In the genomic region with DNA sequence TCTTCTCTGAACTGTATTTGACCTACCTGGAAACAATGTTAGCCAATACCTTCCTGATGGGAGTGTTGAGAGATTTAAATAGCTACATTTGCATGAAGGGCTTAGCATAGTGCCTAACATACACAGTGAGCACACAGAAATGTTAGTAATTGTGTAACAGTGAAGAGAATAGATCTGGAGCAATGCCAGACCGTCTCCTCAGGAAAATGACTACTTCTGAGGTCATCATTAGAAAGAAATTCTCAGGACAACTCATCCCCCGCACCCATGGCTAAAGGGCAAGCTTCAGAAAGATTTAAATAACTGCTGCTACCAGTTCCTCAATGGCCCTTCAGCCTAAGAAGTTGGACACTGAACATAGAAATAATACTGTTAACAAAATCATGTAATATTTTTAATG, we compare ENCODE assay signal across 13 mouse cellular contexts.
"Had no signal": no experiment of that assay in that cellular context is flagged by ENCODE, and none has a peak within 500 bp of the region (broad histone marks: within the 10 kb centered on the region; RNA-seq: fewer than 3 reads in every experiment).

No protein-coding gene starts in this region.

- H3K9ac ChIP-seq: limb, embryonic 12.5 days; liver, embryonic 14.5 days; neural tube, embryonic 12.5 days had no signal

- DNase-seq: liver; lung, adult 18-20 months; lung, postnatal 4 days; midbrain, embryonic 14.5 days; thymus, adult 18-20 months; thymus, postnatal 14 days had no signal

- ATAC-seq: lung, postnatal 0 days had no signal

- H3K4me2 ChIP-seq: limb, embryonic 12.5 days; neural tube, embryonic 12.5 days had no signal

- H3K36me3 ChIP-seq: limb, embryonic 12.5 days; midbrain, embryonic 10.5 days; neural tube, embryonic 12.5 days had no signal

- H3K27ac ChIP-seq: kidney, postnatal 0 days; layer of hippocampus, adult 2 months; limb, embryonic 12.5 days; liver, embryonic 14.5 days; midbrain, embryonic 10.5 days; neural tube, embryonic 12.5 days had no signal

- H3K4me3 ChIP-seq: layer of hippocampus, adult 2 months; limb, embryonic 12.5 days; midbrain, embryonic 10.5 days; neural tube, embryonic 12.5 days had no signal

- H3K4me1 ChIP-seq: limb, embryonic 12.5 days; midbrain, embryonic 10.5 days; neural tube, embryonic 12.5 days had no signal

- H3K9me3 ChIP-seq: limb, embryonic 12.5 days; midbrain, embryonic 10.5 days; neural tube, embryonic 12.5 days had no signal

- H3K27me3 ChIP-seq: limb, embryonic 12.5 days; neural tube, embryonic 12.5 days had no signal
